Mouse (Mus musculus) kidney, embryonic 16.5 days (tissue): ENCODE results near the gene Evl. TPM values are rescaled to one million over a fixed set of nuclear protein-coding genes. Genes with fewer than 3 reads are reported as not detected.

ENCODE experiments used
- ATAC-seq: fragments of 200-750 bp; cut with Nextera tagmentation; 2 replicates; pipeline ENCODE4 v1.8.0; 2017; ENCODE audit warnings: moderate TSS enrichment; ENCODE audit not compliant: low FRiP score, low TSS enrichment
- H3K27ac ChIP-seq: fragments of 300-500 bp; sonication (generic); 2 replicates; pipeline ENCODE4 v1.5.1; 2014; ENCODE audit warnings: low read length
- H3K27me3 ChIP-seq: fragments of 300-500 bp; sonication (generic); 2 replicates; pipeline ENCODE4 v1.6.1; 2014; ENCODE audit warnings: low read length, control low read depth, mixed read lengths; ENCODE audit not compliant: insufficient read depth
- H3K36me3 ChIP-seq: fragments of 300-500 bp; sonication (generic); 2 replicates; pipeline ENCODE4 v1.6.1; 2014; ENCODE audit warnings: low read length, control low read depth, mixed read lengths; ENCODE audit not compliant: insufficient read depth
- H3K4me1 ChIP-seq: fragments of 300-500 bp; sonication (generic); 2 replicates; pipeline ENCODE4 v1.6.1; 2014; ENCODE audit warnings: low read length, control low read depth, mixed read lengths; ENCODE audit not compliant: insufficient read depth
- H3K4me2 ChIP-seq: fragments of 300-500 bp; sonication (generic); replicated peaks from 2 replicates; pipeline ENCODE4 v1.6.1; 2014; ENCODE audit warnings: low read depth, low read length
- H3K4me3 ChIP-seq: fragments of 300-500 bp; sonication (generic); 2 replicates; pipeline ENCODE4 v1.5.1; 2014; ENCODE audit warnings: mild to moderate bottlenecking, low read length
- H3K9ac ChIP-seq: fragments of 300-500 bp; sonication (generic); replicated peaks from 2 replicates; pipeline ENCODE4 v1.6.1; 2014; ENCODE audit warnings: low read length
- H3K9me3 ChIP-seq: fragments of 300-500 bp; sonication (generic); 2 replicates; pipeline ENCODE4 v1.6.1; 2016; ENCODE audit warnings: low read length, control low read depth
- WGBS: fragments of 180-500 bp; shearing (Covaris S2); extraction: QIAGEN DNeasy Blood & Tissue Kit; methylation state at CpG from one replicate; pipeline ENCODE4 v1.1.7; 2014; 5-methylcytosine and 5-hydroxymethylcytosine counted together
- polyA plus RNA-seq: library from polyadenylated mRNA; unstranded; fragments of >200 nt; fragmentation: Nextera tagmentation; extraction: Ambion mirVana; gene quantifications from 2 replicates; pipeline ENCODE4 v1.2.1, GENCODE M21; 2015

Evl gene
- polyA plus RNA-seq, 1 experiment from 2014 or later, result 40.6 TPM

DNA sequence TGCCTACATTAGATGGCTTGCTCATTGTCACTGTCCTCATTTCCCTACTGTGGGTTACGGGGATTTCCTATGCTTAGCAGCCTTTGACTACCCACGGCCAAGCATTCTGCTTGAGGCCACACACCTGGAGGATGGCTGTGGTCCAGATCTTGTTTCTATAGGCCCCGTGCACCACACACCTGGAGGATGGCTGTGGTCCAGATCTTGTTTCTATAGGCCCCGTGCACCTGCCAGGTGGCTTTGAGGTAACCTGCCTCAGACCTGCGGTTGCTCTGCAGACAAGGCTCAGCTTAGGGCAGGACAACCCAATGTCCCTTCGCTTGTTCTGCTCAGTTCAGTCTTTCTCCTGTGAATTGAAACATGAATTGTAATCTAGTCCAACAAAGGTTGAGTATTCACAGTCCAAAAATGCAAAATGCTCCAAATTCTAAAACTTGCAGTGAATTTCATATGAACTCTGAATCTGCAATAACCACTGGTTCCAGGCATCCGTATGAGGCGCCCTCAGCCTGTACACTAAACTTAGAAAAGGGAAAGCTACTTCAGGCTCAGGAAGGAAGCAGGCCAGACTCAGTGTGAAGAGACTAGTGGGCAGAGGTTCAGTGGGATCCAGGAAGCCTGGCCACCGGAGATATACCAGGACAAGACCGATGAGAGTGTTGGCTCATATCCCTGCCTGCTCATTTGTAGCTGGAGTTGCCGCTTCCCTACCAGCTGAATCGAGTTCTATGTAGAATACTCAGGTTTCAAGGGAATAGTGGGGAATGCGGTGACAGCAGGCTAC, 127.9 kb downstream of the Evl start:
- H3K9me3 ChIP-seq, result no peaks in the 10 kb centered on the region
- no peaks in the 10 kb centered on the region for H3K27me3 ChIP-seq
- H3K4me3 ChIP-seq, result no peak overlapping the region
- H3K4me1 ChIP-seq, result peaks cover 3% of the 10 kb centered on the region
- 76% methylated on average over 13 of the region's 13 CpGs for WGBS
- no peak overlapping the region for H3K9ac ChIP-seq
- H3K4me2 ChIP-seq, result no peak overlapping the region
- H3K36me3 ChIP-seq, result peaks cover 59% of the 10 kb centered on the region
- ATAC-seq, result no peak
- H3K27ac ChIP-seq, result no peak overlapping the region

DNA sequence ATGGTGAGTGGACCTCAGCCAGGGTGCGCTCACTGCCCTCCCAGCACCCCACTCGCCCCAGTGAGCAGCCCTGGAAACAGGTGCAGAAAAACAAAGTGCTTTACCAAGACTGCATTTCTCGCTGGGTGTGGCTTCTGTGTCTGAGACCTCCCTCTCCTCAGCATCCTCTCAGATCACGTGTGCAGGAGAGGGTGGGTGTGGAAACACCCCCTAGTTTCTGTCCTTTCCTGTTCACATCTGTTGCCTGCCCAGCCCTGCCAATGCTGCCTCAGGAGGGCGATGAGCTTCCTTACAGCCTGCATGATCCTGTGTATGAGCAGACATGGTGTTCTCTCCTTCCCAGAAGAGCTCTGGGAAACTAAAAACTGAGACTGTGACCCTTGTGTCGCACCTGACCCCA, 131.9 kb downstream of the Evl start:
- Histone ChIP-seq H3K9me3 (no peaks in the 10 kb centered on the region), H3K36me3 (peaks cover 38% of the 10 kb centered on the region), H3K4me3 (no peak overlapping the region), H3K27ac (peak overlapping the region; percentile 59), H3K27me3 (no peaks in the 10 kb centered on the region), H3K4me2 (no peak overlapping the region), H3K4me1 (peaks cover 3% of the 10 kb centered on the region; the same call in 1 of the 2 replicates), H3K9ac (no peak overlapping the region)
- WGBS, result 63% methylated on average over 6 of the region's 6 CpGs
- 0 out of 2 replicates have a peak, but pooled peaks have one; percentile 29 for ATAC-seq

DNA sequence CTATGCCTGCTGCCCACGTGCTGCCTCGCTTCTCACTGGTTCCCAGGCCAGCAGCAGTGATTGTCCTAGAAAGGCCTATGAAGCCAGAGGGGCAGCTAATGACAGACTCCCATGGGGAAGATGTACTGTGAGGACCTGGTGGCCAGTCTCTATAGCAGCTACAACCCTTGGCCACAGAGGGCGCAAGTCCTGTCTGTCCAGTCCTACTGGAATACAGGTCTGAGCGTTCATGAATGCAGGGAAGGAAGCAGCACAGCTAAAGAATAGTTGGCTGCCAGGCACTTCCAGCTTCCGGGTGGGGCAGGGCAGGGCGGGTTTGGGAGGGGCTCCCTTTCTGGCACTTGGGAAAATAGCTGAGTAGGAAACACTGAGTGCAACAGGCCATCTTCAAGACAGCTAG, 132.4 kb downstream of the Evl start:
- 0 out of 2 replicates have a peak, but pooled peaks have one; percentile 4 for ATAC-seq
- H3K27me3 ChIP-seq, result no peaks in the 10 kb centered on the region
- no peak overlapping the region for H3K4me2 ChIP-seq
- H3K36me3 ChIP-seq, result peaks cover 33% of the 10 kb centered on the region
- no peak overlapping the region for H3K4me3 ChIP-seq
- H3K27ac ChIP-seq, result peak overlapping the region; percentile 59
- H3K9ac ChIP-seq, result no peak overlapping the region
- peaks cover 3% of the 10 kb centered on the region; the same call in 1 of the 2 replicates for H3K4me1 ChIP-seq
- no peaks in the 10 kb centered on the region for H3K9me3 ChIP-seq
- 64% methylated on average over 6 of the region's 6 CpGs for WGBS

DNA sequence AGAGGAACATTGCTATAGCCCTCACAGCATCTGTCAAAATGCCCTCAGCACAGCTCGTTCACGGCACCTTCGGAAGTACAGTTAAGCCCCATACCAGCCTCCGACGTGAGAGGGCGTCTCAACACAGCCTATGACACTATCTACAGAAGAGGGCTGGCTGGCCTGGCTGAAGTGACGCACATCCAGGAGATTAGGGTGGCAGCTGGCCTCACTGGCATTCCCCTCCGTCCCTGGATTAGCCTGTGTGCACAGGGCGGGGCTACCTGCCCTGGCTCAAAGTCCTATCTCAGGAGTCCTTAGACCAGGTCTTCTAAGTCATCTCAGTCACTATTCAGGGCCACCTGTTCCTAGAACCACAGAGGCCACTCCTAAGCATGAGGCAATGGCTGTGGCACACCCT, 134.6 kb downstream of the Evl start:
- WGBS, result 88% methylated on average over 9 of the region's 9 CpGs
- Histone ChIP-seq H3K27me3 (no peaks in the 10 kb centered on the region), H3K4me3 (no peak overlapping the region), H3K27ac (no peak overlapping the region), H3K4me2 (no peak overlapping the region), H3K4me1 (peaks cover 3% of the 10 kb centered on the region; the same call in 1 of the 2 replicates), H3K9me3 (no peaks in the 10 kb centered on the region), H3K36me3 (peaks cover 12% of the 10 kb centered on the region; the same call in 1 of the 2 replicates), H3K9ac (no peak overlapping the region)
- no peak for ATAC-seq

DNA sequence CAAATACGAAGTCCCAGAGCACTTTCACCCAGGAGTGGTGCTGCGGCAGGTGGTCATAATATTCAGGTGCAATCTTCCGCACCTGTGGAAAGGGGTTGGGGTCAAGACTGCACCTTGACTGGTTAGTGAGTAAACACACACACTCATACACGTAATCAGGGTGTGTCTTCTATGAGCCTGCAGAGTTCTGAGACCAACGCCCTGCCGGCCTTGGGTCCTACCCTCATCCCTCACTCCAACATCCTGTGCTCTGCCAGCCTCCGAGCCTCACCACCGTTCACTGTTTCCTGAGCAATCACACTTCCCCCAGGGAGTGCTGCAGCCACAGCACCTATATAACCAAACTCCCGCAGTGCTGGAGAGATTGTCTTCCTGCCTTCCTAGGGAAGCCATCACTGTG, 136.0 kb downstream of the Evl start:
- Histone ChIP-seq H3K9ac (no peak overlapping the region), H3K4me2 (no peak overlapping the region), H3K27me3 (no peaks in the 10 kb centered on the region), H3K4me1 (peaks cover 3% of the 10 kb centered on the region; the same call in 1 of the 2 replicates), H3K27ac (no peak overlapping the region), H3K9me3 (no peaks in the 10 kb centered on the region), H3K36me3 (0 out of 2 replicates have a peak, but pooled peaks cover 7% of the 10 kb centered on the region), H3K4me3 (no peak overlapping the region)
- ATAC-seq, result no peak
- WGBS, result 77% methylated on average over 9 of the region's 9 CpGs

DNA sequence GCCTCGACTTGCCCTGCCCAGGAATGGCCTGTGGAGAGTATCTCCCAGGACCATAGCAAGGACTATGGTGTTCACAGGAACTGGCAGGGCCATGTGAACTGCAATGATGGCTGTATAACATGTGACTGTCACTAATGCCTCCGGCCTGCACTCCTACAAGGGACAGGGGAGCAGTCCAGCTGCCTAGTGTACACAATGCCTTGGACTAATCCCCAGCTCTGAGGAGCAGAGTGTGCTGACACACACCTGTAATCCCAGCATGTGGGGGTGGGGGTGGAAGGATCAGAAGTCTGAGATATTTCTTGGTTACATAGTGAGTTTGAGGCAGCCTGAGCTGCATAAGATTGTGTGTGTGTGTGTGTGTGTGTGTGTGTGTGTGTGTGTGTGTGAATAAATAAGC, 139.1 kb downstream of the Evl start:
- no peak overlapping the region for H3K4me2 ChIP-seq
- H3K27ac ChIP-seq, result no peak overlapping the region
- H3K4me1 ChIP-seq, result no peaks in the 10 kb centered on the region
- H3K27me3 ChIP-seq, result no peaks in the 10 kb centered on the region
- no peak overlapping the region for H3K4me3 ChIP-seq
- no peaks in the 10 kb centered on the region for H3K9me3 ChIP-seq
- 54% methylated on average over 2 of the region's 2 CpGs for WGBS
- no peak overlapping the region for H3K9ac ChIP-seq
- 0 out of 2 replicates have a peak, but pooled peaks cover 2% of the 10 kb centered on the region for H3K36me3 ChIP-seq
- no peak for ATAC-seq

DNA sequence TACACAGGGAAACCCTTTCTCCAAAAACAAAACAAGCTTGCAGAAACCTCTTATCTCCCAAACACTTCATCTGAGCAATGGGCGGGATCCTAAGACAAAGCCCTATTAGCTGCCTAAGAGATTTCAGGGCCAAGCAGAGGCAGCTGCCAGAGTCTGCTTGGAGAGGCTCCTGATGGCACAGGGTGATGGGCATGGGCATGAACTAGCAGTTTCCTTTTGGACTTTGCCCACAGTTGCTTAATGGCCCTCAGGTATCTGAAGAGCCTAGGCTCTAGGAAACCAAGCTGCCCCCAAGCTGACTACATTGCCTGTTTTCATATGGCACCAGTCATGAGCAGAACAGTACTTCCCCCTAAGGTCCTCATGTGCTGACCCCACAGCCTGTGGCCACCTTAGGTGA, 139.7 kb downstream of the Evl start:
- Histone ChIP-seq H3K27ac (no peak overlapping the region), H3K4me2 (no peak overlapping the region), H3K27me3 (no peaks in the 10 kb centered on the region), H3K9ac (no peak overlapping the region), H3K36me3 (0 out of 2 replicates have a peak, but pooled peaks cover 2% of the 10 kb centered on the region), H3K9me3 (no peaks in the 10 kb centered on the region), H3K4me3 (no peak overlapping the region), H3K4me1 (peaks cover 5% of the 10 kb centered on the region; the same call in 1 of the 2 replicates)
- WGBS, result 93% methylated on average over 1 of the region's 1 CpGs
- ATAC-seq, result no peak

DNA sequence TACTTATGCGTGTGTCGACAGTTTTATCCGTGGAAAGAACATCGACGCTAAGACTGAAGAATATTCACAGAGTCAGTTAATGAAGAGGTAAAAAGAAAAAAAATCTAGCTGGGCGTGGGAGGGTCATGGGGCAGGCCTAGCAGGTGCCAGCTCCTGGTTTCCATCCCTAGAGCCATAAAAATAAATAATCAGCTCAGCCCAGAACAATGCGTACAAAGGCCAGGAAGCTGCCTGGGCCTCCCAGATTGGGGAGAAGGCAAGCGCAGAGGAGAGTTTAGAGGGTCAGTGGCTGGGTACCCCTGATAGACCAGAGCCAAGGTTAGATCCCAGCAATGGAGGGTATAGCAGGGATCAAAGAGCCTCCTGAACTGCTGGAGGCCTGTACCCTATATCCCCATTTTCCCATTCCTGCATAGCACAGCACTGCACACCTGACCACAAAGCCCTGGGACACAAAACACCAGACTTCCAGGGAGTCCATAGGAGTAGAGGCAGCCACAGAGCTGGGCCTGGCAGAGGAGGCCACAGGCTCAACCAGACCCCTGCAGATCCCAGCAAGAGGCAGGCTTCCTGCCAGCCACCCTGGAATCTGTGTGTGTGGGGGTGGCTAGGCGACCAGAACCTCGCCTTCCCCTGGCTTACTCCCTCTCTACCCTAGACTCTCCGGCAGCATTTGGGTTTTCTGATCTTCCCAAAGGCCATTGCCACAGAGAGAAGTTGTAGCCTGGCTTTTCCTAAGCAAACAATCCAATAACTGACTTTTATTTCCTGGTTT, 144.4 kb downstream of the Evl start:
- no peak overlapping the region for H3K4me2 ChIP-seq
- H3K4me1 ChIP-seq, result peaks cover 16% of the 10 kb centered on the region; the same call in 1 of the 2 replicates
- no peaks in the 10 kb centered on the region for H3K9me3 ChIP-seq
- no peaks in the 10 kb centered on the region for H3K36me3 ChIP-seq
- WGBS, result 62% methylated on average over 11 of the region's 11 CpGs
- peak overlapping the region; percentile 31; the same call in 1 of the 2 replicates for H3K9ac ChIP-seq
- H3K27ac ChIP-seq, result peak overlapping the region; percentile 63; the same call in 1 of the 2 replicates
- H3K27me3 ChIP-seq, result peaks cover 37% of the 10 kb centered on the region
- no peak for ATAC-seq
- H3K4me3 ChIP-seq, result no peak overlapping the region

DNA sequence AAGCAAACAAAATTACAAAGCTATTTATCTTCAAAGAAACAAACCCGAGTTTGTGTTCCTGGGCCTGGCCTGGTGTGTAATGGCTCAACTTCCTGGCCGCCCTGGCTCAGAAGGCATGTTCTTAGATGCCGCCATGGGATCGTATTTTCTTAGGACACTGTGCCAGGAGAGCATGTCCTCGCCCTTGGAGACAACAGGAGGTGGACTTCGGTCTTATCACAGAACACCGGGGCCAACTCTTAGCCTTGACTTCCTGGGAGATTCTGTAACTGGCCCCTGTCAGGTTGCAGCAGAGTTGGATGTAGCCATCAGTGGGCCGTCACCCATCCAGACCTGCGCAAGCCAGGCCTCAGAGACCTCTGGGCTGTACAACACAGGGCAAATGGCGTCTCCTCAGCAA, 145.1 kb downstream of the Evl start:
- H3K4me2 ChIP-seq, result no peak overlapping the region

More for the DNA sequence above, 145.1 kb downstream of the Evl start:
- Histone ChIP-seq H3K9ac (no peak overlapping the region), H3K36me3 (no peaks in the 10 kb centered on the region), H3K27me3 (peaks cover 37% of the 10 kb centered on the region), H3K4me3 (no peak overlapping the region), H3K4me1 (peaks cover 16% of the 10 kb centered on the region; the same call in 1 of the 2 replicates), H3K9me3 (no peaks in the 10 kb centered on the region), H3K27ac (peak overlapping the region; percentile 1; the same call in 1 of the 2 replicates)
- 65% methylated on average over 10 of the region's 10 CpGs for WGBS
- ATAC-seq, result no peak
